Mouse (Mus musculus) MEL (cell line): ENCODE data around the gene Rpl29. TPM values are rescaled to one million over a fixed set of nuclear protein-coding genes. Genes with fewer than 3 reads are reported as not detected.
A peak's percentile ranks its signal among the peaks of the same experiment; 100 is the strongest.

Experiments used
- DNase-seq: peaks from one replicate; pipeline ENCODE4 v3.0.0; 2011; ENCODE audit warnings: low read depth, low spot score
- H3K27ac ChIP-seq: 2 replicates; pipeline ENCODE4 v1.5.1; 2012; ENCODE audit warnings: low read depth, mild to moderate bottlenecking, control low read depth, low read length, moderate library complexity; ENCODE audit not compliant: control insufficient read depth
- H3K27me3 ChIP-seq, 2 experiments: fragments of 150-350 bp in 1 of 2; sonication (generic) in 1 of 2; 2 replicates each; pipeline ENCODE4 v1.6.1; 2012; ENCODE audit warnings: low read length in 2 of 2, mild to moderate bottlenecking in 2 of 2, improper control_type of control experiment in 1 of 2, moderate library complexity in 1 of 2; ENCODE audit not compliant: insufficient read depth in 2 of 2, control insufficient read depth in 1 of 2
- H3K36me3 ChIP-seq, 2 experiments: 2 replicates each; pipeline ENCODE4 v1.6.1; 2012 to 2014; ENCODE audit warnings: low read length in 2 of 2, improper control_type of control experiment in 1 of 2, inconsistent platforms in 1 of 2, mild to moderate bottlenecking in 1 of 2; ENCODE audit not compliant: insufficient read depth in 2 of 2, control insufficient read depth in 1 of 2
- H3K4me1 ChIP-seq, 2 experiments: fragments of 150-350 bp in 1 of 2; sonication (generic) in 1 of 2; 2 replicates each; pipeline ENCODE4 v1.6.1; 2012; ENCODE audit warnings: low read length in 2 of 2, improper control_type of control experiment in 1 of 2, mild to moderate bottlenecking in 1 of 2; ENCODE audit not compliant: insufficient read depth in 2 of 2, control insufficient read depth in 1 of 2
- H3K4me3 ChIP-seq, 2 experiments: fragments of 150-350 bp in 1 of 2; sonication (generic) in 1 of 2; 2 replicates each; pipeline ENCODE4 v1.5.1; 2012; ENCODE audit warnings: low read depth in 2 of 2, low read length in 2 of 2, mild to moderate bottlenecking in 2 of 2, moderate library complexity in 2 of 2, control low read depth in 1 of 2, improper control_type of control experiment in 1 of 2; ENCODE audit not compliant: control insufficient read depth in 1 of 2, insufficient read depth in 1 of 2
- H3K79me2 ChIP-seq: 2 replicates; pipeline ENCODE4 v1.6.1; 2012; ENCODE audit warnings: mild to moderate bottlenecking, low read length, moderate library complexity; ENCODE audit not compliant: control insufficient read depth, poor library complexity, insufficient read depth
- H3K9ac ChIP-seq: 2 replicates; pipeline ENCODE4 v1.6.1; 2012; ENCODE audit warnings: low read depth, mild to moderate bottlenecking, control low read depth, low read length, moderate library complexity; ENCODE audit not compliant: control insufficient read depth, poor library complexity, severe bottlenecking
- H3K9me3 ChIP-seq: fragments of 150-350 bp; sonication (generic); replicated peaks from 2 replicates; pipeline ENCODE4 v1.6.1; 2012; ENCODE audit warnings: mild to moderate bottlenecking, low read length, improper control_type of control experiment, moderate library complexity; ENCODE audit not compliant: insufficient read depth
- BHLHE40 ChIP-seq: IDR thresholded peaks from 2 replicates; pipeline ENCODE4 v1.6.1; 2012; ENCODE audit warnings: low read depth, mild to moderate bottlenecking, inconsistent platforms, low read length, improper control_type of control experiment, borderline replicate concordance
- CHD2 ChIP-seq: IDR thresholded peaks from 2 replicates; pipeline ENCODE4 v1.6.1; 2011; ENCODE audit warnings: low read length, improper control_type of control experiment
- CTCF ChIP-seq, 3 experiments: IDR thresholded peaks in 2 of 3; conservative IDR thresholded peaks in 1 of 3; 2 replicates each; pipeline ENCODE4 v1.5.1; 2011 to 2012; ENCODE audit warnings: low read length in 3 of 3, low read depth in 2 of 3, mild to moderate bottlenecking in 2 of 3, improper control_type of control experiment in 1 of 3, inconsistent platforms in 1 of 3, mixed read lengths in 1 of 3, moderate library complexity in 1 of 3; ENCODE audit not compliant: control insufficient read depth in 1 of 3, insufficient read depth in 1 of 3, poor library complexity in 1 of 3, severe bottlenecking in 1 of 3
- E2F4 ChIP-seq: IDR thresholded peaks from 2 replicates; pipeline ENCODE4 v1.6.1; 2011; ENCODE audit warnings: low read depth, low read length, improper control_type of control experiment, borderline replicate concordance
- ELF1 ChIP-seq: IDR thresholded peaks from 2 replicates; pipeline ENCODE4 v1.6.1; 2014; ENCODE audit warnings: low read depth, mild to moderate bottlenecking, inconsistent platforms, low read length, improper control_type of control experiment, moderate library complexity
- EP300 ChIP-seq, 2 experiments: IDR thresholded peaks; 2 replicates each; pipeline ENCODE4 v1.6.1; 2011; ENCODE audit warnings: improper control_type of control experiment in 2 of 2, low read length in 2 of 2, low read depth in 1 of 2, mild to moderate bottlenecking in 1 of 2
- ETS1 ChIP-seq: IDR thresholded peaks from 2 replicates; pipeline ENCODE4 v1.6.1; 2012; ENCODE audit warnings: low read depth, mild to moderate bottlenecking, inconsistent platforms, low read length, improper control_type of control experiment, moderate library complexity
- GABPA ChIP-seq: IDR thresholded peaks from 2 replicates; pipeline ENCODE4 v1.6.1; 2012; ENCODE audit warnings: low read depth, mild to moderate bottlenecking, inconsistent platforms, low read length, improper control_type of control experiment, moderate library complexity
- GATA1 ChIP-seq: IDR thresholded peaks from 2 replicates; pipeline ENCODE4 v1.6.1; 2011; ENCODE audit warnings: low read depth, low read length, improper control_type of control experiment
- MAFK ChIP-seq: IDR thresholded peaks from 2 replicates; pipeline ENCODE4 v1.6.1; 2011; ENCODE audit warnings: low read depth, mild to moderate bottlenecking, low read length, improper control_type of control experiment, borderline replicate concordance
- MAX ChIP-seq: IDR thresholded peaks from 2 replicates; pipeline ENCODE4 v1.6.1; 2011; ENCODE audit warnings: low read length, improper control_type of control experiment
- MAZ ChIP-seq: IDR thresholded peaks from 2 replicates; pipeline ENCODE4 v1.6.1; 2012; ENCODE audit warnings: low read depth, mild to moderate bottlenecking, inconsistent platforms, low read length, improper control_type of control experiment
- MEF2A ChIP-seq: IDR thresholded peaks from 2 replicates; pipeline ENCODE4 v1.6.1; 2014; ENCODE audit warnings: low read depth, mild to moderate bottlenecking, inconsistent platforms, low read length, improper control_type of control experiment; ENCODE audit not compliant: poor library complexity, insufficient replicate concordance, severe bottlenecking; ENCODE audit errors: extremely low read depth
- MYB ChIP-seq: IDR thresholded peaks from 2 replicates; pipeline ENCODE4 v1.6.1; 2011; ENCODE audit warnings: mild to moderate bottlenecking, low read depth, low read length, improper control_type of control experiment
- MYC ChIP-seq: IDR thresholded peaks from 2 replicates; pipeline ENCODE4 v1.6.1; 2011; ENCODE audit warnings: low read depth, mild to moderate bottlenecking, low read length, improper control_type of control experiment, moderate library complexity
- NRF1 ChIP-seq: IDR thresholded peaks from 2 replicates; pipeline ENCODE4 v1.6.1; 2014; ENCODE audit warnings: low read depth, mild to moderate bottlenecking, inconsistent platforms, low read length, improper control_type of control experiment, moderate library complexity; ENCODE audit not compliant: poor library complexity, insufficient read depth, severe bottlenecking
- POLR2AphosphoS5 ChIP-seq: IDR thresholded peaks from 2 replicates; pipeline ENCODE4 v1.6.1; 2012; ENCODE audit warnings: low read depth, borderline replicate concordance, mild to moderate bottlenecking, inconsistent platforms, low read length, moderate library complexity, mixed read lengths
- RAD21 ChIP-seq: IDR thresholded peaks from 2 replicates; pipeline ENCODE4 v1.6.1; 2011; ENCODE audit warnings: mild to moderate bottlenecking, low read depth, low read length, improper control_type of control experiment
- SIN3A ChIP-seq: IDR thresholded peaks from 2 replicates; pipeline ENCODE4 v1.6.1; 2012; ENCODE audit warnings: low read length, improper control_type of control experiment, inconsistent platforms
- TAL1 ChIP-seq: IDR thresholded peaks from 2 replicates; pipeline ENCODE4 v1.6.1; 2012; ENCODE audit warnings: mild to moderate bottlenecking, inconsistent platforms, low read length, moderate library complexity, mixed read lengths
- TBP ChIP-seq: IDR thresholded peaks from 2 replicates; pipeline ENCODE4 v1.8.0; 2011; ENCODE audit warnings: low read depth, low read length, improper control_type of control experiment
- TCF12 ChIP-seq: IDR thresholded peaks from 2 replicates; pipeline ENCODE4 v1.6.1; 2014; ENCODE audit warnings: low read depth, mild to moderate bottlenecking, inconsistent platforms, low read length, improper control_type of control experiment, moderate library complexity
- UBTF ChIP-seq: IDR thresholded peaks from 2 replicates; pipeline ENCODE4 v1.6.1; 2012; ENCODE audit warnings: low read depth, mild to moderate bottlenecking, inconsistent platforms, low read length, improper control_type of control experiment, moderate library complexity, borderline replicate concordance; ENCODE audit not compliant: insufficient read depth
- USF2 ChIP-seq, 2 experiments: IDR thresholded peaks; 2 replicates each; pipeline ENCODE4 v1.6.1; 2011 to 2012; ENCODE audit warnings: improper control_type of control experiment in 2 of 2, low read length in 2 of 2, borderline replicate concordance in 1 of 2, inconsistent platforms in 1 of 2, low read depth in 1 of 2, mild to moderate bottlenecking in 1 of 2; ENCODE audit not compliant: insufficient read depth in 1 of 2
- ZC3H11A ChIP-seq: IDR thresholded peaks from 2 replicates; pipeline ENCODE4 v1.6.1; 2012; ENCODE audit warnings: low read depth, mild to moderate bottlenecking, inconsistent platforms, low read length, improper control_type of control experiment
- ZKSCAN1 ChIP-seq: IDR thresholded peaks from 2 replicates; pipeline ENCODE4 v1.6.1; 2012; ENCODE audit warnings: low read depth, mild to moderate bottlenecking, inconsistent platforms, low read length, improper control_type of control experiment, moderate library complexity
- ZMIZ1 ChIP-seq: IDR thresholded peaks from 2 replicates; pipeline ENCODE4 v1.6.1; 2012; ENCODE audit warnings: low read depth, mild to moderate bottlenecking, inconsistent platforms, low read length, improper control_type of control experiment, moderate library complexity
- ZNF384 ChIP-seq: IDR thresholded peaks from 2 replicates; pipeline ENCODE4 v1.6.1; 2012; ENCODE audit warnings: low read depth, mild to moderate bottlenecking, inconsistent platforms, low read length, improper control_type of control experiment
- polyA plus RNA-seq, 2 experiments: library from polyadenylated mRNA; stranded (reverse) in 1 of 2; unstranded in 1 of 2; fragments of >175 nt in 1 of 2; fragments of >200 nt in 1 of 2; gene quantifications; 2 replicates each; pipeline versions ENCODE4 v1.2.1 to v1.2.4; 2012; ENCODE audit warnings: low replicate concordance in 2 of 2, low read depth in 1 of 2; ENCODE audit not compliant: insufficient read length in 2 of 2, insufficient read depth in 1 of 2, missing spikeins in 1 of 2
- total RNA-seq: library from RNA; depleted of rRNA; stranded (reverse); fragments of 300-350 nt; gene quantifications from 2 replicates; pipeline ENCODE4 v1.2.3, GENCODE M21; 2012

Rpl29 gene
- total and polyA plus RNA-seq, 3 experiments, result 60.8 to 761 TPM; not detected in 1

GRCm38 (mm10) chr9:106421033-106421864, 8.0 kb upstream of the Rpl29 start:
- peaks cover 0 to 23% of the 10 kb centered on the region in 2 experiments; a peak in 2 of 4 replicates for H3K4me1 ChIP-seq

GRCm38 (mm10) chr9:106421865-106422160, 7.4 kb upstream of the Rpl29 start:
- H3K4me1 ChIP-seq, result peaks cover 0 to 23% of the 10 kb centered on the region in 2 experiments; a peak in 2 of 4 replicates
- H3K9me3 ChIP-seq, result no peaks in the 10 kb centered on the region
- no peak overlapping the region for H3K9ac ChIP-seq
- no peaks in the 10 kb centered on the region; a peak in 1 of 4 replicates for H3K27me3 ChIP-seq
- no peak overlapping the region for H3K27ac ChIP-seq
- peak; percentile 90 for DNase-seq
- 0 out of 4 replicates have a peak overlapping the region, but pooled peaks of 1 of the 2 experiments have one; percentile 6 for H3K4me3 ChIP-seq
- peaks cover 0 to 2% of the 10 kb centered on the region in 2 experiments; a peak in 2 of 4 replicates for H3K36me3 ChIP-seq
- H3K79me2 ChIP-seq, result no peaks in the 10 kb centered on the region
- peak; percentile 97 for TF ChIP-seq MYC
- no peak for TF ChIP-seq MYB
- no peak for TF ChIP-seq GATA1
- no peak for TF ChIP-seq UBTF
- TF ChIP-seq ZNF384, result no peak
- no peak for TF ChIP-seq USF2 (IDR thresholded peaks at IDR 0.05; ENCODE audit: borderline replicate concordance in 1 of 2, insufficient read depth in 1 of 2, low read depth in 1 of 2, low read length in 2 of 2)
- no peak for TF ChIP-seq MEF2A
- TF ChIP-seq ZMIZ1, result no peak
- TF ChIP-seq ZKSCAN1, result no peak
- peak; percentile 91 for TF ChIP-seq RAD21
- no peak for TF ChIP-seq CHD2
- TF ChIP-seq SIN3A, result peak; percentile 49; the same call in 1 of the 2 replicates
- no peak for TF ChIP-seq NRF1
- TF ChIP-seq BHLHE40, result no peak
- no peak for TF ChIP-seq GABPA
- TF ChIP-seq ETS1, result no peak
- TF ChIP-seq EP300 (IDR thresholded peaks at IDR 0.05; ENCODE audit: low read depth in 1 of 2, low read length in 2 of 2), result no peak
- no peak for TF ChIP-seq TAL1
- peak; percentile 83 for TF ChIP-seq ZC3H11A
- no peak for TF ChIP-seq TBP
- TF ChIP-seq TCF12, result no peak

More at GRCm38 (mm10) chr9:106421033-106421864, 8.0 kb upstream of the Rpl29 start:
- TF ChIP-seq MAX, result no peak
- no peak for TF ChIP-seq POLR2AphosphoS5
- no peak for TF ChIP-seq TBP
- TF ChIP-seq EP300 (IDR thresholded peaks at IDR 0.05; ENCODE audit: low read depth in 1 of 2, low read length in 2 of 2), result no peak
- TF ChIP-seq ZMIZ1, result no peak
- TF ChIP-seq ELF1, result no peak
- TF ChIP-seq SIN3A, result no peak
- TF ChIP-seq MAFK, result no peak
- TF ChIP-seq TCF12, result no peak
- TF ChIP-seq ETS1, result no peak
- TF ChIP-seq MAZ, result no peak
- TF ChIP-seq E2F4, result no peak
- TF ChIP-seq RAD21, result no peak
- TF ChIP-seq MYB, result no peak
- no peak for TF ChIP-seq CTCF (IDR thresholded peaks at IDR 0.05 in 2 of 3, conservative IDR thresholded peaks at IDR 0.05 in 1 of 3; ENCODE audit: control insufficient read depth in 1 of 3, insufficient read depth in 1 of 3, low read depth in 2 of 3, low read length in 3 of 3, poor library complexity in 1 of 3, severe bottlenecking in 1 of 3)
- TF ChIP-seq USF2 (IDR thresholded peaks at IDR 0.05; ENCODE audit: borderline replicate concordance in 1 of 2, insufficient read depth in 1 of 2, low read depth in 1 of 2, low read length in 2 of 2), result no peak
- no peak for TF ChIP-seq GATA1
- no peak for TF ChIP-seq ZC3H11A
- no peak for TF ChIP-seq MEF2A
- no peak for TF ChIP-seq ZNF384
- no peaks in the 10 kb centered on the region for H3K79me2 ChIP-seq
- 0 out of 4 replicates have a peak overlapping the region, but pooled peaks of 1 of the 2 experiments have one; percentile 6 for H3K4me3 ChIP-seq
- H3K27me3 ChIP-seq, result no peaks in the 10 kb centered on the region; a peak in 1 of 4 replicates
- H3K36me3 ChIP-seq, result peaks cover 0 to 2% of the 10 kb centered on the region in 2 experiments; a peak in 2 of 4 replicates
- H3K9ac ChIP-seq, result no peak overlapping the region
- H3K27ac ChIP-seq, result no peak overlapping the region
- DNase-seq, result no peak
- no peaks in the 10 kb centered on the region for H3K9me3 ChIP-seq
